Mouse (Mus musculus): ENCODE data around the gene Chpf2.

GRCm38 (mm10) chr5:24593230-24593629 is 6.7 kb downstream of the Chpf2 start:
- TF ChIP-seq CTCF (IDR thresholded peaks at IDR 0.05; ENCODE audit: low read depth, low read length) (no peak), POLR2A (IDR thresholded peaks at IDR 0.05; ENCODE audit: borderline replicate concordance, low read depth, low read length) (no peak)
